Mouse (Mus musculus) liver, embryonic 11.5 days (tissue): ENCODE measurements around the gene Bnc2. TPM values are rescaled to one million over a fixed set of nuclear protein-coding genes. Genes with fewer than 3 reads are reported as not detected.
A peak's percentile ranks its signal among the peaks of the same experiment; 100 is the strongest.

Experiments used
- ATAC-seq: fragments of 200-750 bp; cut with Nextera tagmentation; replicated peaks from 2 replicates; pipeline ENCODE4 v1.8.0; 2017; ENCODE audit warnings: moderate number of reproducible peaks, mild to moderate bottlenecking, moderate TSS enrichment, moderate library complexity; ENCODE audit not compliant: low FRiP score
- DNase-seq: peaks from one replicate; pipeline ENCODE4 v3.0.0-alpha.2; 2017; ENCODE audit warnings: low spot score
- H3K27ac ChIP-seq: fragments of 300-500 bp; sonication (generic); 2 replicates; pipeline ENCODE4 v1.5.1; 2014; ENCODE audit warnings: mild to moderate bottlenecking, low read depth, low read length, control low read depth
- H3K27me3 ChIP-seq: fragments of 300-500 bp; sonication (generic); replicated peaks from 2 replicates; pipeline ENCODE4 v1.6.1; 2014; ENCODE audit warnings: low read length, mixed read lengths; ENCODE audit not compliant: control insufficient read depth, insufficient read depth
- H3K36me3 ChIP-seq: fragments of 300-500 bp; sonication (generic); 2 replicates; pipeline ENCODE4 v1.6.1; 2014; ENCODE audit warnings: mild to moderate bottlenecking, low read length, moderate library complexity, mixed read lengths; ENCODE audit not compliant: control insufficient read depth, insufficient read depth
- H3K4me1 ChIP-seq: fragments of 300-500 bp; sonication (generic); replicated peaks from 2 replicates; pipeline ENCODE4 v1.6.1; 2014; ENCODE audit warnings: low read length, mixed read lengths; ENCODE audit not compliant: control insufficient read depth, insufficient read depth
- H3K4me2 ChIP-seq: fragments of 300-500 bp; sonication (generic); 2 replicates; pipeline ENCODE4 v1.6.1; 2014; ENCODE audit warnings: mild to moderate bottlenecking, control low read depth, moderate library complexity
- H3K4me3 ChIP-seq: fragments of 300-500 bp; sonication (generic); 2 replicates; pipeline ENCODE4 v1.5.1; 2014; ENCODE audit warnings: low read depth, low read length, control low read depth
- H3K9ac ChIP-seq: fragments of 300-500 bp; sonication (generic); 2 replicates; pipeline ENCODE4 v1.6.1; 2014; ENCODE audit warnings: low read depth, low read length, control low read depth
- H3K9me3 ChIP-seq: fragments of 300-500 bp; sonication (generic); 2 replicates; pipeline ENCODE4 v1.6.1; 2016; ENCODE audit warnings: low read length, inconsistent platforms, mixed read lengths; ENCODE audit not compliant: control insufficient read depth
- WGBS: fragments of 180-500 bp; shearing (Covaris S2); extraction: QIAGEN DNeasy Blood & Tissue Kit; methylation state at CpG from one replicate; pipeline ENCODE4 v1.1.7; 2014; 5-methylcytosine and 5-hydroxymethylcytosine counted together
- polyA plus RNA-seq: library from polyadenylated mRNA; unstranded; fragments of >200 nt; fragmentation: Nextera tagmentation; extraction: Ambion mirVana; gene quantifications from 2 replicates; pipeline ENCODE4 v1.2.1, GENCODE M21; 2014

Bnc2 gene
- polyA plus RNA-seq = 4.1 and 7.0 TPM in 2 replicates

DNA sequence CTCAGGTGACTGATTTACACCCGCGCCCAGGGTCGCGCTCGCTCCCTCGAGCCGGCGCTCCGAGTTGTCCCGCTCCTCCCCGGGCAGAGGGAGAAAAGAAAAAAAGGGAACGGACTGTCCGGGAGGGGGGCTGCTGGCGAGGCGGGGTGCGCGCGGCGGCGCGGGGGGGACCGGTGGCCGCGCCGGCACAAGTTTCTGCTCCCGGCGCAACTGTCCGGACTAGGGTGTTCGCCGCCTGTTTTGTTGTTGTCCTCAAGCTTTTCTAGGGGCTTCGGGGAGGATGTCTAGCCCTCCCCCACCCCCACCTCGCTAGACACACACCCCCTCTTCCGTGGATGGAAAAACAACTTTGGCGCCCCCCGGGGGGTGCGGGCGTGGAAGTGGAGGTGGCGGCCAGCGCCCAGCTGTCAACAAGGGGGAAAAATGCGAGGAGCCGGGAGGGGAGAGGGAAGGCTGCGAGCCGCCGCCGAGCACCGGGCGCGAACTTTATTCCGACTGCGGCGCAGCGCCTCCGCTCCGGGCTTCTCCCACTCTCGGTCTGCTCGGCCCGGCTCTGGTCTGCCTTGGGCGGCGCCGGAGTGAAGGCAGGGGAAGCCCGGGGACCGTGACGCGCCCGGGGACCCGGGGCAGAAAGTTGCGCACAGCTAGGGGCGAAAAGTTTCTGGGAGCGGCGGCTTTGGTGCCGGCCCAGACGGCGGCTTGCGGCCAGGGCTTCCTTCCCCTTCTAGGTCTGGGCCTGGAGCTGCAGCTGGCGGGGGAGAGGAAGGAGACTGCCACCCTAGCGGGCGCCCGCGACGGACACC is at the start of gene Bnc2:
TSS of gene Bnc2 (minus strand) at position 105 of the 803 bp plus-strand sequence.
- Histone ChIP-seq H3K36me3 (no peaks in the 10 kb centered on the region), H3K4me2 (peak within 1 kb of the TSS; percentile 76), H3K4me1 (no peaks in the 10 kb centered on the region), H3K27me3 (peaks cover 53% of the 10 kb centered on the region), H3K9me3 (no peaks in the 10 kb centered on the region), H3K9ac (peak within 1 kb of the TSS; percentile 61), H3K27ac (peak within 1 kb of the TSS; percentile 70), H3K4me3 (peak within 1 kb of the TSS; percentile 53)
- WGBS = under 1% methylated on average over 69 of the region's 80 CpGs
- DNase-seq (peak; percentile 65), ATAC-seq (peak; percentile 49)

DNA sequence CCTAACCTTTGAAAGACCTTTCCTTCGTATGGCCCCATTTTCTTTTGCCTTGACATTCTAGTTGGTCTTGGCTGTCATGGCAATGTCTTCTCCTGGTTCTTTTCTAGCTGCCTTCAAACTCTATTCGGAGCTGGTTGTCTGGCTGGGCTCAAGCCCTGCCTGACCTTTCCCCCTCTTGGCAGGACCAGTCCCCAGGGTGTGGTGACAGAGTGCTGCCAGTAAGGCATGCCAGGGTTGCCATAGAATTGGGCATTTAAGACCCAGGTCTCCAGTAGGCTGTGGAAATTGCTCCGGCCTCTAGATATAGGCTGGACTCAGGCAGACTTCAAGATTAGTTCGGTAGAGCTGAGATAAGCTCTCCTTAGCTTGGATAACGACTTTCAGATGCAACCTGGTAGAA is 32.9 kb upstream of the Bnc2 start:
- H3K27me3 ChIP-seq = no peaks in the 10 kb centered on the region
- no peak overlapping the region for H3K4me3 ChIP-seq
- H3K4me2 ChIP-seq = no peak overlapping the region
- no peak overlapping the region for H3K9ac ChIP-seq
- 69% methylated on average over 5 of the region's 5 CpGs for WGBS
- H3K9me3 ChIP-seq = no peaks in the 10 kb centered on the region
- no peak overlapping the region for H3K27ac ChIP-seq
- DNase-seq (no peak), ATAC-seq (no peak)
- no peaks in the 10 kb centered on the region for H3K4me1 ChIP-seq
- H3K36me3 ChIP-seq = no peaks in the 10 kb centered on the region

DNA sequence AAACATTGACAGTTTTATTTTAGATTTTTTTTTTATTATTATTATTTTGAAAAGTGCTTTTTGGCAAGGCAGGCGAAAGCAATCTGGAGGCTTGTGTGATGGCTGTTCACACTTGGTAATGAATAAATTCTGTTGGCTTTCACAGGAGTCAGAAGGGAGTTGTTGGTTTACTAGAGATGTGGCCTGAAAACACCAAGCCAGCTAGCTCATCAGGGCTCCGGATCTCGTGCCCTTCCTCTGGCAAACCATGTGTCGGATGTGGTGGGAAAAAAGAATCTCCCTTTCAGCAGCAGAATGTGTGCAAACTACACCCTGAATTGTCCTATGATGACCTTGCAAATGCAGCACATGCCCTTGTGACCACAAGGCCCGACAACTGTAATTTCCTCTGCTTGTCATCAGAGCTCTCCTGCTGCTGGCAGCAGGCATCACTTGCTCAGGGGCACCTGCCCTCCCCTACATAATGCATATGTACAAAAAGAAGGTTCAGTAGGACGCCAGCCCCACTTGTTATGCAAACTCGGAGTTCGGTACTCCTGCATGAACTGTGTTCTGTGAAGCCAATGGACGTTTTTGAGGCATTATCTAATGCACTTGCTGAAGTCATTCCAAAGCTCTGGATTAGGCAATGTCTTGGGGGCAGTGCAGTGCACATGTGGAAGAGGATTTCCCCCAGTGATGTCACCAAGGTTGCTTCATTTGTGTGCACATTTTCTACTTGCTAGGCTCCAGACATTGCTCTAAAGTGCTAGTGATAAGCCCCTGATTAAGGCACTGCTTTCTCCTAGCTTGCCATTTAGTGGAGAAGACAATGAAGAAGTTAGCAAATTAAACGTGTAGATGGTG is 10.7 kb upstream of the Bnc2 start:
- DNase-seq = no peak
- 60% methylated on average over 10 of the region's 10 CpGs for WGBS
- no peaks in the 10 kb centered on the region for H3K4me1 ChIP-seq
- no peak for ATAC-seq
- H3K27ac ChIP-seq = no peak overlapping the region
- H3K4me2 ChIP-seq = no peak overlapping the region
- H3K36me3 ChIP-seq = no peaks in the 10 kb centered on the region
- H3K9ac ChIP-seq = no peak overlapping the region
- no peak overlapping the region for H3K4me3 ChIP-seq
- H3K27me3 ChIP-seq = no peaks in the 10 kb centered on the region
- no peaks in the 10 kb centered on the region for H3K9me3 ChIP-seq

DNA sequence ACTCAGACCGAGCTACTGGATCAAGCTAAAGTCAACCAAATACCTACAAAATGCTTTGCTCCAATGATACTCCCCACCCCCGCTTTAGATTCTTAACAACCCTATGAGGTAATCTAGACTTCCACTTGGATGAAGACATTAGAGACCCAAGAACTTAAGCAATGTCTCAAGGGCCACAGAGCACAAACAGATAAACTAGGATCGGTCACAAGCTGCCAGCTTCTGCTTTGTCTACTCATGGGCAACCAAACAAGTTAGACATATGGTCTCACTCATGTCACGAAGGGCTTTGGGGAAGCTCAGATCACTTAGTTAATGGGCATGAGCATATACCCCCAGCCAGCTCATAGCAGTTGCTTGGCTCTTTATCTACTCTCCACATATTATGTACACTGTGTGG is 9.9 kb upstream of the Bnc2 start:
- WGBS = 83% methylated on average over 4 of the region's 4 CpGs
- ATAC-seq (no peak), DNase-seq (no peak)
- Histone ChIP-seq H3K4me2 (no peak overlapping the region), H3K4me1 (no peaks in the 10 kb centered on the region), H3K27me3 (no peaks in the 10 kb centered on the region), H3K4me3 (no peak overlapping the region), H3K9ac (no peak overlapping the region), H3K9me3 (no peaks in the 10 kb centered on the region), H3K36me3 (no peaks in the 10 kb centered on the region), H3K27ac (no peak overlapping the region)

DNA sequence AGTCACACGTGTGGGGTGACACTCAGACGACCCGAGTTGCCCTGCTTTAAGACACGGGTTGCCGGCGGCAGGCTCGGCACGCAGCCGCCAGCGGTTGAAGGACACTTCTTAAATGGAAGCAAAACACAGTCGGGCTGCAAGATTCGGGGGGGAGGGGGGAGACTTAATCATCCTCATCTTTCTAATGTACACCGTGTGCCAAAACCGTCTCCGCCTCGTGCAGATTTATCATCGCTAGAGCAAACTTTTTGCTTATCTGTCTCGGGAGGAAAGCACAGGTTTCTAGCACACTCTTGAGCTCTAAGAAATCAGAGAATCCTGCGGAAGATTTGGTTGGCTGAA is 870 bp upstream of the Bnc2 start:
- Histone ChIP-seq H3K9ac (peak overlapping the region; percentile 61; the same call in 1 of the 2 replicates), H3K4me1 (no peaks in the 10 kb centered on the region), H3K27ac (peak overlapping the region; percentile 38; the same call in 1 of the 2 replicates), H3K4me2 (peak overlapping the region; percentile 76), H3K9me3 (no peaks in the 10 kb centered on the region), H3K4me3 (peak overlapping the region; percentile 53), H3K36me3 (no peaks in the 10 kb centered on the region), H3K27me3 (peaks cover 53% of the 10 kb centered on the region)
- WGBS = 1% methylated on average over 19 of the region's 19 CpGs
- DNase-seq (no peak), ATAC-seq (no peak)

DNA sequence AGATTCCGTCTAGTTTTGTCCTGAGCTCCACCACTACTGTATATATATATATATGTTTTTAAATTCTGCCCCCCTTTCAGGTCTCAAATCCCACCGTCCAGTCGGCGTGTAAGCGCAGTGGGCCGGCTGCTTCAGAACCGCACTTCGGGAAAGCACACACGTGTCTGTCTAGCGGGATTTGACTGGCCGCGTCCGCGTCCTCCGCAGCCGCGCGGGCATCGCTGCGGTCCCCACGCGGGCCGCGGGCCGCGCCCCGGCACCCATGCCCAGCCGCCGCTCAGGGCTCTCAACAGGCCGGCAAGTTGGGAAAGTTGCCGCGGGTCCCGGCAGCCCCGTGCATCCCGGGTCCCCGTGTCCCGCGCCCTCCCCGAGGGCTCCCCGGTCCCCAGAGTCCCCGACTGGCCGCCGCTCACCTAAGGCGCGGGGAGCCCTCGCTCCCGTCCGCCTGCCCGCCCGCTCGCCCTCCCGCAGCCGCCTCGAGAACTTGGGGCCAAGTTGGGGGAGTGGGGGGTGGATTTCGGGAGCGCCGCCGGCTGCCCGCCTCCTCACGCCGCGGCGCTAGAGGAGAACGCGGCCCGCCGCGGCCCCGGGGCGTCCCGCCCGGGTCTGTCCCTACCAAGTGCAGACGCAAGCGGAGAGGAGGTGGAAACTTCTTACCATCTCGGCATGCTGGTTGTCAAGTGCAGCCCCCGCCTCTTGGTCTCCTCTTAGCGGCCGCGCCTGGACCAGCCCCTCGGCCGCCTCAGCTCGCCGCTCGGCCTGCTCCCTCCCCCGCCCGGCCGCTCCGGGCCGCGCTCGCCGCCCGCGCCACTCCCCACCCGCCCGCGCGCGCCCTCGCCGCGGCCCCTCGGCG is 531 bp downstream of the Bnc2 start:
- Histone ChIP-seq H3K9ac (peak overlapping the region; percentile 61), H3K27me3 (peaks cover 53% of the 10 kb centered on the region), H3K36me3 (no peaks in the 10 kb centered on the region), H3K9me3 (no peaks in the 10 kb centered on the region), H3K27ac (peak overlapping the region; percentile 70), H3K4me1 (no peaks in the 10 kb centered on the region), H3K4me2 (peak overlapping the region; percentile 76), H3K4me3 (peak overlapping the region; percentile 53)
- DNase-seq = peak; percentile 50
- under 1% methylated on average over 99 of the region's 104 CpGs for WGBS
- ATAC-seq = peak; percentile 43; the same call in 1 of the 2 replicates

DNA sequence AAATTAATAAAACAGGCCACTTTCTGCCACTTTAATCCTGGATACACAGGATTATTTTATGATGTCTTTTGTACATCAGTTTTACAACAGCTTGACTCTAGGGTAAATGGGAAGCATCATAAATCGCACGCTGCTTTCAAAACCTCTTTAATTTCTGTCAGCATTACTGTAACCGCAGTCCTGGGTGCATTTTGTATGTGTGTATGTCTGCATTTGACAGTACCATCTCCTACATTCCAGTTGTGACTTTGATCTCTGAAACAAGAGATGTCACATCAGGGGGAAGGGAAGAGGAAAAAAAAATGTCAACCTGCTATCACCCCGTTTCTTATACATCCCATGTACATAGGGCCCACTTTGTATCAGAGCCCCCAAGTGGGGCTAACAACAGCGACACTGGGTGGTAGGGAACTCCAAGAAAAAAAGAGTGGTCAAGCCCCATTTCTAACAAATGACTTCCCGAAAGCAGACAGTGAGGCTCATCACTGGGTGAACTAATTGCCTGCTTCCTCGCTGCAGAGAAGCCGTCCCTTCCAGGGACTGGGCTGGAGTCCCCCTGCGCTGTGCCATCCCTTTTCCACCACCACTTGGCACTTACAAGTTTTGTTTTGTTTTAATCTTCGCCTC is 1.3 kb downstream of the Bnc2 start:
- H3K36me3 ChIP-seq = no peaks in the 10 kb centered on the region
- no peaks in the 10 kb centered on the region for H3K4me1 ChIP-seq
- no peak overlapping the region; the same call in 1 of the 2 replicates for H3K9ac ChIP-seq
- H3K4me2 ChIP-seq = peak overlapping the region; percentile 76
- H3K27me3 ChIP-seq = peaks cover 53% of the 10 kb centered on the region
- ATAC-seq (no peak), DNase-seq (no peak)
- WGBS = 17% methylated on average over 10 of the region's 10 CpGs
- no peak overlapping the region for H3K27ac ChIP-seq
- peak overlapping the region; percentile 53 for H3K4me3 ChIP-seq
- H3K9me3 ChIP-seq = no peaks in the 10 kb centered on the region
